Mouse (Mus musculus) spleen, postnatal 10 days (tissue): ENCODE data around the gene Sesn2.

ENCODE experiments used
- DNase-seq, 2 experiments: peaks; one replicate each; pipeline ENCODE4 v3.0.0; 2021 to 2022; ENCODE audit warnings: low spot score in 2 of 2

The Sesn2 gene

GRCm38 (mm10) chr4:132514555-132515135 is 4.3 kb upstream of the Sesn2 start:
- DNase-seq: peak; percentile 87 to 92

GRCm38 (mm10) chr4:132513395-132514273 is 3.3 kb upstream of the Sesn2 start:
- peak in 1 of 2 experiments; percentile 52 for DNase-seq

- peak in 1 of 2 experiments; percentile 23 for DNase-seq
These were observed 1.8 kb upstream of the Sesn2 start for GRCm38 (mm10) chr4:132512080-132512479.

GRCm38 (mm10) chr4:132509621-132510296 is 542 bp downstream of the Sesn2 start:
- peak; percentile 61 to 70 for DNase-seq

- no peak for DNase-seq
These were observed 3.1 kb downstream of the Sesn2 start for GRCm38 (mm10) chr4:132507210-132507609.

GRCm38 (mm10) chr4:132506250-132506649 is 4.1 kb downstream of the Sesn2 start:
- DNase-seq: no peak

GRCm38 (mm10) chr4:132505800-132506199 is 4.5 kb downstream of the Sesn2 start:
- no peak for DNase-seq

- peak in 1 of 2 experiments; percentile 40 for DNase-seq
These were observed 5.1 kb downstream of the Sesn2 start for GRCm38 (mm10) chr4:132505034-132505738.

- DNase-seq: peak in 1 of 2 experiments; percentile 30
These were observed 7.0 kb downstream of the Sesn2 start for GRCm38 (mm10) chr4:132503344-132503743.

GRCm38 (mm10) chr4:132501639-132502038 is 8.7 kb downstream of the Sesn2 start:
- DNase-seq: no peak

- peak in 1 of 2 experiments; percentile 43 for DNase-seq
These were observed 15.9 kb downstream of the Sesn2 start for GRCm38 (mm10) chr4:132494271-132494918.

GRCm38 (mm10) chr4:132492178-132493060 is 17.9 kb downstream of the Sesn2 start:
- DNase-seq: no peak

GRCm38 (mm10) chr4:132491748-132492147 is 18.6 kb downstream of the Sesn2 start:
- no peak for DNase-seq

GRCm38 (mm10) chr4:132491057-132491456 is 19.2 kb downstream of the Sesn2 start:
- no peak for DNase-seq

- DNase-seq: no peak
These were observed 19.9 kb downstream of the Sesn2 start for GRCm38 (mm10) chr4:132490273-132491010.

GRCm38 (mm10) chr4:132488976-132489375 is 21.3 kb downstream of the Sesn2 start:
- no peak for DNase-seq

- no peak for DNase-seq
These were observed 21.8 kb downstream of the Sesn2 start for GRCm38 (mm10) chr4:132488521-132488920.

- DNase-seq: no peak
These were observed 25.5 kb downstream of the Sesn2 start for GRCm38 (mm10) chr4:132484820-132485219.

GRCm38 (mm10) chr4:132484231-132484630 is 26.1 kb downstream of the Sesn2 start:
- DNase-seq: no peak
